Mouse (Mus musculus): ENCODE measurements around the gene 6430571L13Rik. TPM values are rescaled to one million over a fixed set of nuclear protein-coding genes. Genes with fewer than 3 reads are reported as not detected.

Gene 6430571L13Rik
- polyA plus RNA-seq (2014; fragmentation: Illumina TruSeq; extraction: RNeasy Lipid Tissue Mini Kit (QIAGEN cat#74804); ENCODE audit: low read depth, low replicate concordance): 3.7 TPM

GRCm38 (mm10) chr9:107340267-107340859 lies at the start of gene 6430571L13Rik:
Gene 6430571L13Rik, plus strand, starts transcription at chr9:107340602.

GRCm38 (mm10) chr9:107296016-107296040 lies 44.6 kb upstream of the 6430571L13Rik start, which contains the start of gene Cish:
Gene Cish, plus strand, starts transcription at chr9:107296026.

DNA sequence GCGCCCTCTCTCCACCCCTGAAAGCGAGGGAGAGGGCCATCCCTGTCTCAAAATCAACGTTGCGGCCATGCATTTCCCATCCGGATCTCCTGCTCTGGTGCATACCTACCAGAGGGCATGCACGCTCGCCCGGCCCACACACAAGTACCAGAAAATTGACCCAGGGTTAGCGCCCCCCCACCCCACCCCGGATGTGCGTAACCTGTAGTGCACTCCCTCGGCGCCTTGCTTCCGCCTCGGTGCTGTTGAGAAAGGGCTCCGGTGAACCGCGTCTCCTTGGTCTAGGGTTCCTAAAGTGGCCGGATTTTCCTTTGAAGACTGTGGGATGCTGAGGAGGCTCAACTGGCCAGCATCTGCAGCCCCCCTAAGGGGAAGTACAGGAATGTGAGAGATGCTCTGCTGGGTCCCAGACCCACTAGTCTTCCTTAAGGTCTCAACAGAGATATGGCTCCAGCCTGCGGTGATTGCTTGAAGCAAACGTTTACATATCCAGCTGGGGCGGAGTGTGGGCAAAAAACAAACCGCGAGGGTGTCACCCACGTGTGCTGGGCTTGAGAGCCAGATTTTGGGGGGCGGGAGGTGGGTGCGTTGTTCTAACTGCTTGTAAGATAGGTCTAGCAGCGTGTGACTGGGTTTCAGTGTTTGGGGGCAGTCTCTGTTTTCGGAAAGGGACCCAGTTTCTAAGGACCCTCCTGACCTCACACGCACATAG lies 2.1 kb upstream of the 6430571L13Rik start, which contains the start of gene Hemk1:
Gene Hemk1, minus strand, starts transcription at position 179 of the 712 bp plus-strand sequence.

GRCm38 (mm10) chr9:107399491-107399971 lies 59.1 kb downstream of the 6430571L13Rik start, which contains the start of gene Cacna2d2:
Gene Cacna2d2, plus strand, starts transcription at chr9:107399612.

Other genes starting within 250 kb of the 6430571L13Rik start
- gene Dock3, start 108.7 kb upstream of the 6430571L13Rik start, polyA plus RNA-seq (2014; fragmentation: Illumina TruSeq; extraction: RNeasy Lipid Tissue Mini Kit (QIAGEN cat#74804); ENCODE audit: low read depth, low replicate concordance): 1.0 TPM
- 30.9 TPM for gene Mapkapk3, start 50.7 kb upstream of the 6430571L13Rik start, polyA plus RNA-seq (2014; fragmentation: Illumina TruSeq; extraction: RNeasy Lipid Tissue Mini Kit (QIAGEN cat#74804); ENCODE audit: low read depth, low replicate concordance)
- gene Cish, start 44.6 kb upstream of the 6430571L13Rik start, polyA plus RNA-seq (2014; fragmentation: Illumina TruSeq; extraction: RNeasy Lipid Tissue Mini Kit (QIAGEN cat#74804); ENCODE audit: low read depth, low replicate concordance): 73.9 TPM
- 23.0 TPM for gene Hemk1, start 2.3 kb upstream of the 6430571L13Rik start, polyA plus RNA-seq (2014; fragmentation: Illumina TruSeq; extraction: RNeasy Lipid Tissue Mini Kit (QIAGEN cat#74804); ENCODE audit: low read depth, low replicate concordance)
- gene Cacna2d2, start 59.0 kb downstream of the 6430571L13Rik start, polyA plus RNA-seq (2014; fragmentation: Illumina TruSeq; extraction: RNeasy Lipid Tissue Mini Kit (QIAGEN cat#74804); ENCODE audit: low read depth, low replicate concordance): 6.0 TPM
- 20.9 TPM for gene Tmem115, start 193.3 kb downstream of the 6430571L13Rik start, polyA plus RNA-seq (2014; fragmentation: Illumina TruSeq; extraction: RNeasy Lipid Tissue Mini Kit (QIAGEN cat#74804); ENCODE audit: low read depth, low replicate concordance)
- gene Cyb561d2, start 201.6 kb downstream of the 6430571L13Rik start, polyA plus RNA-seq (2014; fragmentation: Illumina TruSeq; extraction: RNeasy Lipid Tissue Mini Kit (QIAGEN cat#74804); ENCODE audit: low read depth, low replicate concordance): 5.5 TPM
- 25.1 TPM for gene Nprl2, start 201.6 kb downstream of the 6430571L13Rik start, polyA plus RNA-seq (2014; fragmentation: Illumina TruSeq; extraction: RNeasy Lipid Tissue Mini Kit (QIAGEN cat#74804); ENCODE audit: low read depth, low replicate concordance)
- gene Zmynd10, start 206.7 kb downstream of the 6430571L13Rik start, polyA plus RNA-seq (2014; fragmentation: Illumina TruSeq; extraction: RNeasy Lipid Tissue Mini Kit (QIAGEN cat#74804); ENCODE audit: low read depth, low replicate concordance): not detected
- gene Rassf1, start 211.0 kb downstream of the 6430571L13Rik start, polyA plus RNA-seq (2014; fragmentation: Illumina TruSeq; extraction: RNeasy Lipid Tissue Mini Kit (QIAGEN cat#74804); ENCODE audit: low read depth, low replicate concordance): 20.7 TPM
- 38.5 TPM for gene Tusc2, start 222.7 kb downstream of the 6430571L13Rik start, polyA plus RNA-seq (2014; fragmentation: Illumina TruSeq; extraction: RNeasy Lipid Tissue Mini Kit (QIAGEN cat#74804); ENCODE audit: low read depth, low replicate concordance)
- gene Hyal2, start 227.3 kb downstream of the 6430571L13Rik start, polyA plus RNA-seq (2014; fragmentation: Illumina TruSeq; extraction: RNeasy Lipid Tissue Mini Kit (QIAGEN cat#74804); ENCODE audit: low read depth, low replicate concordance): 36.4 TPM
- gene Hyal1, start 236.3 kb downstream of the 6430571L13Rik start, polyA plus RNA-seq (2014; fragmentation: Illumina TruSeq; extraction: RNeasy Lipid Tissue Mini Kit (QIAGEN cat#74804); ENCODE audit: low read depth, low replicate concordance): 9.7 TPM
- gene Naa80, start 238.3 kb downstream of the 6430571L13Rik start, polyA plus RNA-seq (2014; fragmentation: Illumina TruSeq; extraction: RNeasy Lipid Tissue Mini Kit (QIAGEN cat#74804); ENCODE audit: low read depth, low replicate concordance): 22.3 TPM
- not detected for gene Hyal3, start 240.2 kb downstream of the 6430571L13Rik start, polyA plus RNA-seq (2014; fragmentation: Illumina TruSeq; extraction: RNeasy Lipid Tissue Mini Kit (QIAGEN cat#74804); ENCODE audit: low read depth, low replicate concordance)
- 39.4 TPM for gene Ifrd2, start 247.0 kb downstream of the 6430571L13Rik start, polyA plus RNA-seq (2014; fragmentation: Illumina TruSeq; extraction: RNeasy Lipid Tissue Mini Kit (QIAGEN cat#74804); ENCODE audit: low read depth, low replicate concordance)